Mouse (Mus musculus) heart, embryonic 14.5 days (tissue): ENCODE results near the gene Plac1. TPM values are rescaled to one million over a fixed set of nuclear protein-coding genes. Genes with fewer than 3 reads are reported as not detected.
A peak's percentile ranks its signal among the peaks of the same experiment; 100 is the strongest.

Source experiments
- ATAC-seq: fragments of 200-750 bp; cut with Nextera tagmentation; 2 replicates; pipeline ENCODE4 v1.8.0; 2017; ENCODE audit warnings: low read depth, moderate TSS enrichment; ENCODE audit not compliant: insufficient number of reproducible peaks, insufficient read depth, low FRiP score
- H3K27ac ChIP-seq, 2 experiments: fragments of 200-500 bp in 1 of 2; fragments of 300-500 bp in 1 of 2; sonication (generic) in 1 of 2; replicated peaks in 1 of 2; 2 replicates each; pipeline ENCODE4 v1.5.1; 2012 to 2014; ENCODE audit warnings: low read depth in 2 of 2, low read length in 2 of 2, control low read depth in 1 of 2, mild to moderate bottlenecking in 1 of 2, mixed read lengths in 1 of 2; ENCODE audit not compliant: control insufficient read depth in 1 of 2, insufficient read depth in 1 of 2
- H3K27me3 ChIP-seq: fragments of 300-500 bp; sonication (generic); 2 replicates; pipeline ENCODE4 v1.6.1; 2014; ENCODE audit warnings: mild to moderate bottlenecking, low read length, control low read depth; ENCODE audit not compliant: control insufficient read depth, insufficient read depth
- H3K36me3 ChIP-seq: fragments of 300-500 bp; sonication (generic); 2 replicates; pipeline ENCODE4 v1.6.1; 2014; ENCODE audit warnings: mild to moderate bottlenecking, control low read depth, low read length, mixed read lengths; ENCODE audit not compliant: control insufficient read depth, insufficient read depth
- H3K4me1 ChIP-seq, 2 experiments: fragments of 200-500 bp in 1 of 2; fragments of 300-500 bp in 1 of 2; sonication (generic) in 1 of 2; 2 replicates each; pipeline ENCODE4 v1.6.1; 2012 to 2014; ENCODE audit warnings: low read length in 2 of 2, control low read depth in 1 of 2, mixed read lengths in 1 of 2; ENCODE audit not compliant: control insufficient read depth in 2 of 2, insufficient read depth in 2 of 2
- H3K4me2 ChIP-seq: fragments of 300-500 bp; sonication (generic); 2 replicates; pipeline ENCODE4 v1.6.1; 2014; ENCODE audit warnings: mild to moderate bottlenecking, low read length
- H3K4me3 ChIP-seq, 2 experiments: fragments of 200-500 bp in 1 of 2; fragments of 300-500 bp in 1 of 2; sonication (generic) in 1 of 2; 2 replicates each; pipeline ENCODE4 v1.5.1; 2012 to 2014; ENCODE audit warnings: low read length in 2 of 2, mild to moderate bottlenecking in 2 of 2, control low read depth in 1 of 2, low read depth in 1 of 2, moderate library complexity in 1 of 2; ENCODE audit not compliant: control insufficient read depth in 1 of 2, insufficient read depth in 1 of 2
- H3K9ac ChIP-seq: fragments of 300-500 bp; sonication (generic); 2 replicates; pipeline ENCODE4 v1.6.1; 2014; ENCODE audit warnings: mild to moderate bottlenecking, low read length
- H3K9me3 ChIP-seq: fragments of 300-500 bp; sonication (generic); 2 replicates; pipeline ENCODE4 v1.6.1; 2016; ENCODE audit warnings: low read length, control low read depth; ENCODE audit not compliant: control insufficient read depth
- WGBS: fragments of 180-500 bp; shearing (Covaris S2); extraction: QIAGEN DNeasy Blood & Tissue Kit; methylation state at CpG from one replicate; pipeline ENCODE4 v1.1.7; 2014; 5-methylcytosine and 5-hydroxymethylcytosine counted together
- polyA plus RNA-seq: library from polyadenylated mRNA; unstranded; fragments of >200 nt; fragmentation: Nextera tagmentation; extraction: Ambion mirVana; gene quantifications from 2 replicates; pipeline ENCODE4 v1.2.1, GENCODE M21; 2014

The Plac1 gene
- polyA plus RNA-seq, 1 experiment from 2014 or later = 8.4 TPM

GRCm38 (mm10) chrX:53197681-53198080 is 42.2 kb downstream of the Plac1 start:
- Histone ChIP-seq H3K9me3 (no peaks in the 10 kb centered on the region), H3K4me3 (no peak overlapping the region), H3K4me2 (no peak overlapping the region), H3K36me3 (no peaks in the 10 kb centered on the region), H3K9ac (no peak overlapping the region), H3K27ac (peak overlapping the region; percentile 71 to 90), H3K4me1 (peaks cover 4 to 15% of the 10 kb centered on the region in 2 experiments; a peak in 2 of 4 replicates), H3K27me3 (no peaks in the 10 kb centered on the region)
- ATAC-seq = peak; percentile 93
- WGBS = 49% methylated on average over 4 of the region's 4 CpGs

- H3K4me3 ChIP-seq = no peak overlapping the region
- H3K27me3 ChIP-seq = no peaks in the 10 kb centered on the region
- no peak for ATAC-seq
- H3K9ac ChIP-seq = no peak overlapping the region
- H3K9me3 ChIP-seq = no peaks in the 10 kb centered on the region
- H3K27ac ChIP-seq = peak overlapping the region; percentile 37 to 90; a peak in 3 of 4 replicates
- 54% methylated on average over 5 of the region's 5 CpGs for WGBS
- no peaks in the 10 kb centered on the region for H3K36me3 ChIP-seq
- H3K4me1 ChIP-seq = peaks cover 4 to 11% of the 10 kb centered on the region in 2 experiments; a peak in 2 of 4 replicates
- H3K4me2 ChIP-seq = no peak overlapping the region
Observed at GRCm38 (mm10) chrX:53196392-53196791, 43.5 kb downstream of the Plac1 start.

GRCm38 (mm10) chrX:53188692-53189091 is 51.2 kb downstream of the Plac1 start:
- Histone ChIP-seq H3K27me3 (no peaks in the 10 kb centered on the region), H3K36me3 (no peaks in the 10 kb centered on the region), H3K4me2 (no peak overlapping the region), H3K27ac (no peak overlapping the region), H3K4me3 (no peak overlapping the region), H3K9ac (no peak overlapping the region), H3K4me1 (no peaks in the 10 kb centered on the region; a peak in 1 of 4 replicates), H3K9me3 (no peaks in the 10 kb centered on the region)
- no peak for ATAC-seq
- 79% methylated on average over 1 of the region's 1 CpGs for WGBS

- H3K27ac ChIP-seq = peak overlapping the region in 1 of 2 experiments; percentile 20; a peak in 2 of 4 replicates
- WGBS = 42% methylated on average over 3 of the region's 3 CpGs
- no peak for ATAC-seq
Observed at GRCm38 (mm10) chrX:53179801-53180200, 60.1 kb downstream of the Plac1 start.

GRCm38 (mm10) chrX:53176296-53176695 is 63.6 kb downstream of the Plac1 start:
- H3K4me1 ChIP-seq = peaks cover 0 to 7% of the 10 kb centered on the region in 2 experiments; a peak in 1 of 4 replicates
- no peaks in the 10 kb centered on the region for H3K36me3 ChIP-seq
- H3K4me3 ChIP-seq = no peak overlapping the region
- H3K9ac ChIP-seq = no peak overlapping the region
- H3K27ac ChIP-seq = no peak overlapping the region
- no peak for ATAC-seq
- H3K27me3 ChIP-seq = no peaks in the 10 kb centered on the region
- H3K9me3 ChIP-seq = no peaks in the 10 kb centered on the region
- 88% methylated on average over 5 of the region's 5 CpGs for WGBS
- no peak overlapping the region for H3K4me2 ChIP-seq

More at GRCm38 (mm10) chrX:53179801-53180200, 60.1 kb downstream of the Plac1 start:
- Histone ChIP-seq H3K4me1 (no peaks in the 10 kb centered on the region), H3K36me3 (no peaks in the 10 kb centered on the region), H3K4me2 (no peak overlapping the region), H3K9me3 (no peaks in the 10 kb centered on the region), H3K27me3 (no peaks in the 10 kb centered on the region), H3K4me3 (no peak overlapping the region), H3K9ac (no peak overlapping the region)

- H3K27ac ChIP-seq = peak overlapping the region in 1 of 2 experiments; percentile 29; a peak in 2 of 4 replicates
- WGBS = 71% methylated on average over 2 of the region's 2 CpGs
Observed at GRCm38 (mm10) chrX:53168623-53169022, 71.3 kb downstream of the Plac1 start.

GRCm38 (mm10) chrX:53166901-53167525 is 72.9 kb downstream of the Plac1 start:
- no peaks in the 10 kb centered on the region for H3K36me3 ChIP-seq
- no peaks in the 10 kb centered on the region for H3K9me3 ChIP-seq
- peaks cover 10 to 20% of the 10 kb centered on the region in 2 experiments; a peak in 3 of 4 replicates for H3K4me1 ChIP-seq
- ATAC-seq = peak; percentile 78
- H3K27me3 ChIP-seq = no peaks in the 10 kb centered on the region
- 27% methylated on average over 4 of the region's 4 CpGs for WGBS
- H3K4me2 ChIP-seq = peak overlapping the region; percentile 19; the same call in 1 of the 2 replicates
- H3K4me3 ChIP-seq = no peak overlapping the region
- 0 out of 2 replicates have a peak overlapping the region, but pooled peaks have one; percentile 25 for H3K9ac ChIP-seq
- peak overlapping the region; percentile 87 to 91 for H3K27ac ChIP-seq

More at GRCm38 (mm10) chrX:53168623-53169022, 71.3 kb downstream of the Plac1 start:
- H3K4me1 ChIP-seq = peaks cover 9 to 17% of the 10 kb centered on the region in 2 experiments; a peak in 3 of 4 replicates
- no peak overlapping the region for H3K4me3 ChIP-seq
- no peaks in the 10 kb centered on the region for H3K36me3 ChIP-seq
- ATAC-seq = no peak
- H3K9me3 ChIP-seq = no peaks in the 10 kb centered on the region
- no peak overlapping the region for H3K4me2 ChIP-seq
- H3K9ac ChIP-seq = no peak overlapping the region
- no peaks in the 10 kb centered on the region for H3K27me3 ChIP-seq
